Mouse (Mus musculus) ovary, adult 2 months (tissue): ENCODE data around the gene Atp5f1. TPM values are rescaled to one million over a fixed set of nuclear protein-coding genes. Genes with fewer than 3 reads are reported as not detected.

ENCODE experiments used
- polyA plus RNA-seq: library from polyadenylated mRNA; depleted of rRNA; stranded (reverse); fragments of >200 nt; gene quantifications from 2 replicates; pipeline ENCODE4 v1.2.3, GENCODE M21; 2012; rRNA removed

Gene Atp5f1
- polyA plus RNA-seq = 86.4 and 120 TPM in 2 replicates

DNA sequence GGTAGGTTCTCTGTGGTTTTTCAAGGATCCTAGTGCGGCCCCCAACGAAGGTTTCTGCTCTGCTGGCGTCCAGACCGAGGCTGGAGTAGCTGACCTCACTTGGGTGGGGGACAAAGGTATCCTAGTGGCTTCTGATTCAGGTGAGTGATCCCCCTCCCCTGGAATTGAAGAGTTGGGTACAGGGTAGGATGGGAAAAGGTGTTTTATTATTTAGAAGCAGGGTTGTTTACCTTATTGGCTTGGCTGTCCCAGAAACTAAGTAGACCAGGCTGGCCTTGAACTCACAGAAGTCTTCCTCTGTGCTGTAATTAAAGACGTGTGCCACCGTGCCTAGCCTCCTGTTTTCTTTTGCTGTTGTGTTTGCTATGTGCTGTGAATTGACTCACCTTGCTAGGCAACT, at the start of gene Atp5f1:
Gene Atp5f1 (minus strand): TSS at position 101 of the 400 bp plus-strand sequence.

DNA sequence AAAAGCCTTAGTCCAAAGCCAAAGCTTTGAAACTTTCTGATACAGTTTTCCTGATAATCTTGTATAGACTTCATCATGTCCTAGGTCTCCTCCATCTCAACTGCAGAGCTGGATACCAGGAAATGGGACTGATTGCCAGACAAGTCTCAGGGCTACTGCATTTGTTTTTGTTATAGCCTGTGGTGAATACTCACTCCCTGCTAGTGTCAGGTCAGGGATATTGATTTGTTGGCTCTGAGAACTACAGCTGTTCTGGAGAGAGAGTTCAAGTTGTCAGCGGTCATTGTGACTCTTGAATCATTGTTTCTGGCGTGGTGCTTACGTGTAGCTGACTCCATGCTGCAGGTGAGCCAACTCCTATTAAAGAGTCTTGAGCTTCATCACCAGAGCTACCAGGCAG, 13.5 kb upstream of the Atp5f1 start, which contains the start of gene Ovgp1:
Gene Ovgp1 (plus strand): TSS at position 301 of the 400 bp plus-strand sequence.

DNA sequence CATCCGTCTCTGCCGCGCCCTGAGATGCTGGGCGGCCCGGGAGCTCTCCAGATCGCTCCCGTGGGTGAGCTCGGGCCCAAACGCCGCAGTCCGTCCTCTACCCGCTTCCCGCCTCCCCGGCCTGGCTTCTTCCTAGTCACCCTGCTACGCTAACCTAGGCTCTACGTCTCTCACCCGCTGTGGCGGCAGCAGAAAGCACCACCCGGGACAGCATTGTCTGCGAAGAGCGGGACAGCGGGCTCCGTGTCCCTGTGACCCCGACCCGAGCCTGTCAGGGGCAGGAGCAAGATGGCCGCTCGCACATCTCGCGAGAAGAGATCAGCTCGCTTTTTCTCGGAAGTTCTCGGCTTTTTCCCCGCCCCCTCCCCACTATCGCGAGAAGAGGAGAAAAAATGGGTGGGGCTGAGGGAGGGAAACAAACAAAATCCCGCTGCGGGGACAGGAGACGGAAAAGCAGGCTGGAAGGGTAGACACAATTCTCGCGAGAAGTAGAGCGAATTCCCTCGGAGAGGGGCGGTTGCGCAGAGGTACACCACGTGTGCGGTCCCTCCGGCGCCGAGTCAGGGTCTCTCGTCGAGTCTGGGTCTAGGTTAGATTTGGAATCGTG, 822 bp downstream of the Atp5f1 start, which contains the start of gene Wdr77:
Gene Wdr77 (plus strand): TSS at position 396 of the 607 bp plus-strand sequence.

DNA sequence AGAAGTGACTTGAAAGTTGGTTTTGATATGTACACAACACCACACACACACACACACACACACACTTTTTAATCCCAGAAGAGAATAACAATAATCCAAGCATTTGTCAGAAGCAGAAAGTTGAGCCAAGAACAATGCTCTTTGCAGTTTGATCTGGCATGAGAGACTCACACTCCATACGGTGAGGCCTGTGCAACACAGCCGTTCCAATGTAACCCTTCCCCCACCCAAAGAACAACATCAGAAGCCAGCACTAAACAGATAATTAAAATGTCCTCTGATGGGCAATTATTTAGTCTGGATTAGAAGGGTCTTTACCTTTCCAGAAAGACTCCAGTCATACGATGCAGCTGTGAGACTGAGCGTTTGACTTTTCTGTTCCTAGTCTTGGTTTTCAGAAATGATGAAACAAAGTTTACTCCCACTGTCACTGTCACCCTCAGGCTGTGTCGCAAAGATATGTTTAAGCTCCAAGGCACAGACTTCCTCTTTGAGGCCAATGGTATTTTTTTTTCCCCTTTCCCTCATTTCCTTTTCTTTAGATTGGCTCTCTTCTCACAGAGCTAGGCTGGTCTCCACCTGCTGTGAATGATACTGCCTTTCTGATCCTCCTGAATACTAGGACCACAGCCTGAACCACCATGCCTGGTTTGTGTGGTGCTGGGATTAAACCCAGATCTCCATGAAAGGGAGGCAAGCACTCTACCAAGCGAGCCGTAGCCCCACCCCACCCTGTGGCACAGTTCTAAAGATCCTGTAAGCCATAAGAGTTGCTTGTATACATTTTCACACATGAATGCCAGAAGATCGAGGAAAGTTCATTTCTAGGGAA, 27.4 kb downstream of the Atp5f1 start, which contains the start of gene I830077J02Rik:
Gene I830077J02Rik (minus strand): TSS at position 425 of the 832 bp plus-strand sequence.

Other genes with a start within 250 kb of the Atp5f1 start
- 1.6 and 2.6 TPM in 2 replicates for gene Rap1a, start 158.8 kb downstream of the Atp5f1 start, polyA plus RNA-seq
- 0.22 and 0.83 TPM in 2 replicates for gene Adora3, start 89.2 kb downstream of the Atp5f1 start, polyA plus RNA-seq
- 0.31 TPM in 1 of 2 replicates, not detected in the other for gene Tmigd3, start 89.2 kb downstream of the Atp5f1 start, polyA plus RNA-seq
- gene I830077J02Rik, start 27.4 kb downstream of the Atp5f1 start, polyA plus RNA-seq = 0.54 and 0.71 TPM in 2 replicates
- gene Wdr77, start 730 bp downstream of the Atp5f1 start, polyA plus RNA-seq = 46.1 and 50.9 TPM in 2 replicates
- 554 and 678 TPM in 2 replicates for gene Ovgp1, start 13.6 kb upstream of the Atp5f1 start, polyA plus RNA-seq
- gene Pifo, start 54.5 kb upstream of the Atp5f1 start, polyA plus RNA-seq = 5.2 and 7.8 TPM in 2 replicates
- gene Chil5, start 72.7 kb upstream of the Atp5f1 start, polyA plus RNA-seq = not detected in 2 replicates
- 0.71 and 1.4 TPM in 2 replicates for gene Chia1, start 153.1 kb upstream of the Atp5f1 start, polyA plus RNA-seq
- gene Chil3, start 207.5 kb upstream of the Atp5f1 start, polyA plus RNA-seq = 0.08 and 0.09 TPM in 2 replicates